Mouse (Mus musculus): ENCODE data around the gene Prkaa2.

The Prkaa2 gene

GRCm38 (mm10) chr4:105108641-105109198 lies 970 bp downstream of the Prkaa2 start:
- no peak for DNase-seq (ENCODE audit: low spot score)

- no peak for DNase-seq (ENCODE audit: low spot score)
Measured at GRCm38 (mm10) chr4:105107943-105108640, 1.6 kb downstream of the Prkaa2 start.

- no peak for DNase-seq (ENCODE audit: low spot score)
Measured at GRCm38 (mm10) chr4:105104099-105104872, 5.4 kb downstream of the Prkaa2 start.

GRCm38 (mm10) chr4:105101337-105101688 lies 8.4 kb downstream of the Prkaa2 start:
- no peak for DNase-seq (ENCODE audit: low spot score)

- DNase-seq (ENCODE audit: low spot score) = no peak
Measured at GRCm38 (mm10) chr4:105100508-105101336, 9.0 kb downstream of the Prkaa2 start.

GRCm38 (mm10) chr4:105098660-105099059 lies 11.0 kb downstream of the Prkaa2 start:
- DNase-seq (ENCODE audit: low spot score) = no peak

GRCm38 (mm10) chr4:105098158-105098557 lies 11.5 kb downstream of the Prkaa2 start:
- no peak for DNase-seq (ENCODE audit: low spot score)

GRCm38 (mm10) chr4:105095316-105095715 lies 14.4 kb downstream of the Prkaa2 start:
- no peak for DNase-seq (ENCODE audit: low spot score)

GRCm38 (mm10) chr4:105093951-105094350 lies 15.7 kb downstream of the Prkaa2 start:
- DNase-seq (ENCODE audit: low spot score) = no peak

GRCm38 (mm10) chr4:105090417-105090816 lies 19.3 kb downstream of the Prkaa2 start:
- DNase-seq (ENCODE audit: low spot score) = no peak

- DNase-seq (ENCODE audit: low spot score) = no peak
Measured at GRCm38 (mm10) chr4:105089386-105089785, 20.3 kb downstream of the Prkaa2 start.

GRCm38 (mm10) chr4:105088671-105089070 lies 21.0 kb downstream of the Prkaa2 start:
- no peak for DNase-seq (ENCODE audit: low spot score)

GRCm38 (mm10) chr4:105076152-105076551 lies 33.5 kb downstream of the Prkaa2 start:
- no peak for DNase-seq (ENCODE audit: low spot score)

- DNase-seq (ENCODE audit: low spot score) = no peak
Measured at GRCm38 (mm10) chr4:105071761-105072427, 37.8 kb downstream of the Prkaa2 start.

GRCm38 (mm10) chr4:105070982-105071381 lies 38.7 kb downstream of the Prkaa2 start:
- peak; percentile 48 for DNase-seq (ENCODE audit: low spot score)

GRCm38 (mm10) chr4:105051291-105051690 lies 58.4 kb downstream of the Prkaa2 start:
- no peak for DNase-seq (ENCODE audit: low spot score)

GRCm38 (mm10) chr4:105050041-105050440 lies 59.6 kb downstream of the Prkaa2 start:
- DNase-seq (ENCODE audit: low spot score) = no peak

- peak; percentile 32 for DNase-seq (ENCODE audit: low spot score)
Measured at GRCm38 (mm10) chr4:105034259-105034658, 75.4 kb downstream of the Prkaa2 start.

- no peak for DNase-seq (ENCODE audit: low spot score)
Measured at GRCm38 (mm10) chr4:105033153-105033552, 76.5 kb downstream of the Prkaa2 start.

- no peak for DNase-seq (ENCODE audit: low spot score)
Measured at GRCm38 (mm10) chr4:105031104-105031503, 78.6 kb downstream of the Prkaa2 start.

- no peak for DNase-seq (ENCODE audit: low spot score)
Measured at GRCm38 (mm10) chr4:105027278-105027677, 82.4 kb downstream of the Prkaa2 start.

Data from layer of hippocampus, adult 9-10 months (tissue).